20 mouse cellular contexts compared by ENCODE assay signal in the genomic region with DNA sequence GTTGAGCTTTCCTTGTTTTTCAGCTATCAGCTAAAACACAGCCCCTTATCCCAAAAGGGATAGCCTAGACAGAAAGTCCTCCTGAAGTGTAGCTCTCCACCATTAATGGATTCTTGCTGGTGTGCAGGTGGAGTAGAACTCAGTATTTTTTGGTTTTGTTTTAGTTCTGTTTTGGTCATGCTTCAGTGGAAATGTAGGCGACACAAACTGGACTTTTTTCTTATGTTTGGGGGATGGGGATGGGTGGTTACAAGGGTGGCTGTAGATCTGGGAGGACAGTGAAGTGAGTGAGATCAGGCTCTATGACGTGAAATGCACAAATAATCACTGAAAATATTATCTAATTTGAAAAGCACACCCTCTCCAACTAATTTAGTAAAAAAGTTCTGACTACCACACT.
A peak's percentile ranks its signal among the peaks of the same experiment; 100 is the strongest.
DNase-seq lines count a peak whose midpoint lies in the region; ATAC-seq and TF ChIP-seq lines count a peak whose summit lies in the region.
"Had no signal": no experiment of that assay in that cellular context is flagged by ENCODE, and none has a peak within 500 bp of the region (broad histone marks: within the 10 kb centered on the region; RNA-seq: fewer than 3 reads in every experiment).

No protein-coding gene starts in this region.

- TF ChIP-seq EP300 in CH12.LX (IDR thresholded peaks at IDR 0.05; ENCODE audit: low read length) = 0 out of 2 replicates have a peak, but pooled peaks have one; percentile 21
- TF ChIP-seq EP300 in lung, postnatal 0 days (IDR thresholded peaks at IDR 0.05) = no peak

- H3K9me3 ChIP-seq in CH12.LX (replicated peaks; ENCODE audit: low read length) = no peaks in the 10 kb centered on the region
- no peaks in the 10 kb centered on the region for H3K9me3 ChIP-seq in lung, postnatal 0 days (ENCODE audit: low read length)
- H3K9me3 ChIP-seq: G1E had no signal

- H3K27ac ChIP-seq in CH12.LX (ENCODE audit: insufficient read depth, low read depth) = peak overlapping the region; percentile 58; the same call in 1 of the 2 replicates
- no peak overlapping the region for H3K27ac ChIP-seq in lung, postnatal 0 days (ENCODE audit: low read length)

- ATAC-seq in lung, postnatal 0 days = no peak
- ATAC-seq: activated CD4-positive, CD25-positive, alpha-beta regulatory T cell, adult 4 months; CD4-positive, CD25-positive, alpha-beta regulatory T cell, adult 4 months; Patski had no signal

- H3K27me3 ChIP-seq in CH12.LX (replicated peaks) = no peaks in the 10 kb centered on the region
- H3K27me3 ChIP-seq in lung, postnatal 0 days (replicated peaks; ENCODE audit: insufficient read depth, low read length) = no peaks in the 10 kb centered on the region

- peaks cover under 1 to 9% of the 10 kb centered on the region in 2 experiments; a peak in 2 of 4 replicates for H3K4me1 ChIP-seq in CH12.LX (ENCODE audit: control insufficient read depth in 1 of 2, insufficient read depth in 2 of 2)
- no peaks in the 10 kb centered on the region for H3K4me1 ChIP-seq in lung, postnatal 0 days (ENCODE audit: insufficient read depth, low read depth, low read length)

- no peak overlapping the region for H3K4me3 ChIP-seq in CH12.LX (replicated peaks in 1 of 3; ENCODE audit: low read depth in 2 of 3, low read length in 2 of 3, poor library complexity in 1 of 3)
- no peak overlapping the region for H3K4me3 ChIP-seq in lung, postnatal 0 days (ENCODE audit: low read depth, low read length)

- peak overlapping the region; percentile 56; the same call in 1 of the 2 replicates for H3K9ac ChIP-seq in CH12.LX (ENCODE audit: insufficient read depth, low read depth)
- no peak overlapping the region for H3K9ac ChIP-seq in lung, postnatal 0 days (replicated peaks; ENCODE audit: low read depth)

- no peak for TF ChIP-seq CTCF in CH12.LX (conservative IDR thresholded peaks at IDR 0.05 in 1 of 2, IDR thresholded peaks at IDR 0.05 in 1 of 2; ENCODE audit: low read depth in 2 of 2, low read length in 2 of 2)
- no peak for TF ChIP-seq CTCF in lung, postnatal 0 days (IDR thresholded peaks at IDR 0.05)

- peak overlapping the region; percentile 71 for H3K4me2 ChIP-seq in CH12.LX (ENCODE audit: insufficient read depth, low read depth, poor library complexity, severe bottlenecking)
- H3K4me2 ChIP-seq in lung, postnatal 0 days (replicated peaks; ENCODE audit: low read depth, low read length) = no peak overlapping the region

- DNase-seq in A20 (ENCODE audit: low read depth, low spot score) = peak; percentile 17
- DNase-seq in CH12.LX (ENCODE audit: extremely low read depth) = peak; percentile 44
- DNase-seq in lung, postnatal 0 days (ENCODE audit: low spot score) = no peak
- no peak for DNase-seq in gastrocnemius, adult 8-10 months (ENCODE audit: low spot score in 2 of 2)
- DNase-seq: adrenal gland, adult 2 months; adrenal gland, adult 8-10 months; adrenal gland, postnatal 10 days; adrenal gland, postnatal 14 days; adrenal gland, postnatal 25 days; adrenal gland, postnatal 36 days; B cell, adult 2 months; cerebellum, adult 11 months; cerebellum, adult 11-12 months; cerebellum, adult 18-20 months; cerebellum, adult 2 months; cerebellum, adult 8-10 months had no signal

- in situ Hi-C loops in CH12.LX (cut with MboI; ENCODE audit: low pct_ligation_motif_present, low pct_unique_long_range_greater_than_20kb, low sequenced_read_pairs) = no loop called here

- H3K79me2 ChIP-seq in CH12.LX (replicated peaks; ENCODE audit: control insufficient read depth, extremely low read depth, insufficient read depth, poor library complexity, severe bottlenecking) = no peaks in the 10 kb centered on the region

- no peak; the same call in 1 of the 2 replicates for TF ChIP-seq RAD21 in CH12.LX (IDR thresholded peaks at IDR 0.05; ENCODE audit: low read depth, low read length)

- WGBS in lung, postnatal 0 days = 70% methylated on average over 2 of the region's 2 CpGs

- no peak for TF ChIP-seq POLR2A in CH12.LX (IDR thresholded peaks at IDR 0.05; ENCODE audit: low read depth, low read length)

- dilution Hi-C loops in CH12.LX (cut with MboI; ENCODE audit: extremely low pct_ligation_motif_present, extremely low pct_unique_long_range_greater_than_20kb, low sequenced_read_pairs) = no loop called here

- no peaks in the 10 kb centered on the region for H3K36me3 ChIP-seq in CH12.LX (replicated peaks in 1 of 2; ENCODE audit: control insufficient read depth in 1 of 2, insufficient read depth in 1 of 2, low read length in 1 of 2)
- H3K36me3 ChIP-seq in lung, postnatal 0 days (ENCODE audit: insufficient read depth, low read length) = no peaks in the 10 kb centered on the region
- H3K36me3 ChIP-seq: G1E had no signal

TF ChIP-seq in CH12.LX, 34 proteins besides CTCF, POLR2A, EP300 and RAD21:
- TF ChIP-seq ELF1 (IDR thresholded peaks at IDR 0.05; ENCODE audit: low read depth, low read length) (no peak), CHD2 (IDR thresholded peaks at IDR 0.05; ENCODE audit: low read length) (peak; percentile 82), ZNF384 (IDR thresholded peaks at IDR 0.05; ENCODE audit: low read depth, low read length) (peak; percentile 68; the same call in 1 of the 2 replicates), TCF12 (IDR thresholded peaks at IDR 0.05; ENCODE audit: low read depth, low read length) (peak; percentile 42; the same call in 1 of the 2 replicates)
TF ChIP-seq in CH12.LX: peak in this region for 3.

Comparison
In these comparisons a context has a peak if more than half of its experiments do, and no peak if none do; other contexts are left out.
1. DNase-seq: peak in A20 (single experiment) and CH12.LX (single experiment); none in lung, postnatal 0 days (single experiment) and gastrocnemius, adult 8-10 months (0 of 2).